Mouse (Mus musculus): ENCODE data around the gene Rcc1. TPM values are rescaled to one million over a fixed set of nuclear protein-coding genes. Genes with fewer than 3 reads are reported as not detected.

Rcc1 gene
- polyA plus RNA-seq, 1 experiment from 2014 or later: 40.0 TPM

GRCm38 (mm10) chr4:132345135-132345842 is 8.1 kb downstream of the Rcc1 start:
- peak; percentile 83 for ATAC-seq (replicated peaks; ENCODE audit: low FRiP score, low read depth)
- H3K27ac ChIP-seq: peak overlapping the region; percentile 70
- TF ChIP-seq CTCF (IDR thresholded peaks at IDR 0.05; ENCODE audit: low read depth): peak; percentile 96
- peak overlapping the region; percentile 76 for H3K4me3 ChIP-seq (replicated peaks; ENCODE audit: low read depth, low read length)
- H3K9ac ChIP-seq (ENCODE audit: low read depth, low read length): peak overlapping the region; percentile 83
- peak overlapping the region; percentile 85 for H3K4me2 ChIP-seq (ENCODE audit: low read length)
- peaks cover 4% of the 10 kb centered on the region; the same call in 1 of the 2 replicates for H3K4me1 ChIP-seq (replicated peaks; ENCODE audit: insufficient read depth, low read length)
- no peaks in the 10 kb centered on the region; the same call in 1 of the 2 replicates for H3K36me3 ChIP-seq (ENCODE audit: insufficient read depth, low read length)
- WGBS: under 1% methylated on average over 83 of the region's 83 CpGs
- H3K27me3 ChIP-seq (ENCODE audit: insufficient read depth, low read length): no peaks in the 10 kb centered on the region
- H3K9me3 ChIP-seq (replicated peaks; ENCODE audit: low read length): no peaks in the 10 kb centered on the region
- DNase-seq (ENCODE audit: low spot score): peak; percentile 95

DNA sequence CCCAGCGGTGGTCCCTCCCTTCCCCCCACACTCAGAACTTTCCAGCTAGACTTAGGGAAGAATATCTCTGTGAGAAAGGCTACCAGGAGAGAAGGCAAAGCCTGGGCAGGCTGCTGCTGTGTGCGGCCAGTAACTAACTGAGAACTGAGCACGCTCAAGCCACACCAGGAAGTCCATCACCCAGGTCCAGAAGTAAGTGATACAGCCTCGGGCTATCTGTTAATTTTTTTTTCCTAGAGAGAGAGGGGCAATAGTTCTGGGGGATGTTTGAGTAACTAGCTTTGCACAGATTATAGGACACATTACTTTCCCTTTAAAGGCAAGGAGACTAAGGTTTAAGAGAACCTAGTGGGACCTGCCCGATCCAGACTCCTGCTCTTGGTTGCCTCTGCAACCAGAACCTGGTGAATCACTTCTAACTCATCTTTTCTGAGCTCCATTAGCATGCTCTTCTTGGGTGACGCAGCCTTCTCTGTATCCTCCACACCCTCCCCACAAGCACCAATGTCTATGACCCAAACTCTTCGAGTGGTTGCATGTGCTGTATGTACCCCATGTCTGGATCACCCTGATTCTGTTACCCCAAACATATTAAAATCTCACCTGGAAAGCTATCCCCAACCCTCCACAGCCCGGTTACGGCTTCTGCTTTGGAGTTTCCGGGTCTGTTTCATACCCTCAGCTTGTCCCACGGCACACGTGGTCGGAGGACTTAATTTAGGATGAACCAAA is 8.8 kb downstream of the Rcc1 start:
- Histone ChIP-seq H3K4me1 (replicated peaks; ENCODE audit: insufficient read depth, low read length) (peaks cover 4% of the 10 kb centered on the region; the same call in 1 of the 2 replicates), H3K36me3 (ENCODE audit: insufficient read depth, low read length) (0 out of 2 replicates have a peak, but pooled peaks cover 1% of the 10 kb centered on the region), H3K9ac (ENCODE audit: low read depth, low read length) (peak overlapping the region; percentile 83), H3K27ac (no peak overlapping the region), H3K27me3 (ENCODE audit: insufficient read depth, low read length) (no peaks in the 10 kb centered on the region), H3K9me3 (replicated peaks; ENCODE audit: low read length) (no peaks in the 10 kb centered on the region), H3K4me3 (replicated peaks; ENCODE audit: low read depth, low read length) (peak overlapping the region; percentile 76), H3K4me2 (ENCODE audit: low read length) (peak overlapping the region; percentile 85)
- peak; percentile 26; the same call in 1 of the 2 replicates for ATAC-seq (replicated peaks; ENCODE audit: low FRiP score, low read depth)
- no peak for TF ChIP-seq CTCF (IDR thresholded peaks at IDR 0.05; ENCODE audit: low read depth)
- 4% methylated on average over 13 of the region's 13 CpGs for WGBS
- no peak for DNase-seq (ENCODE audit: low spot score)

GRCm38 (mm10) chr4:132341451-132341850 is 12.0 kb downstream of the Rcc1 start:
- Histone ChIP-seq H3K9ac (ENCODE audit: low read depth, low read length) (no peak overlapping the region), H3K4me1 (replicated peaks; ENCODE audit: insufficient read depth, low read length) (peaks cover 4% of the 10 kb centered on the region; the same call in 1 of the 2 replicates), H3K27me3 (ENCODE audit: insufficient read depth, low read length) (no peaks in the 10 kb centered on the region), H3K4me2 (ENCODE audit: low read length) (no peak overlapping the region), H3K9me3 (replicated peaks; ENCODE audit: low read length) (no peaks in the 10 kb centered on the region), H3K27ac (no peak overlapping the region), H3K36me3 (ENCODE audit: insufficient read depth, low read length) (peaks cover 13% of the 10 kb centered on the region; the same call in 1 of the 2 replicates), H3K4me3 (replicated peaks; ENCODE audit: low read depth, low read length) (no peak overlapping the region)
- ATAC-seq (replicated peaks; ENCODE audit: low FRiP score, low read depth) (no peak), DNase-seq (ENCODE audit: low spot score) (no peak)
- 69% methylated on average over 3 of the region's 3 CpGs for WGBS
- no peak for TF ChIP-seq CTCF (IDR thresholded peaks at IDR 0.05; ENCODE audit: low read depth)

DNA sequence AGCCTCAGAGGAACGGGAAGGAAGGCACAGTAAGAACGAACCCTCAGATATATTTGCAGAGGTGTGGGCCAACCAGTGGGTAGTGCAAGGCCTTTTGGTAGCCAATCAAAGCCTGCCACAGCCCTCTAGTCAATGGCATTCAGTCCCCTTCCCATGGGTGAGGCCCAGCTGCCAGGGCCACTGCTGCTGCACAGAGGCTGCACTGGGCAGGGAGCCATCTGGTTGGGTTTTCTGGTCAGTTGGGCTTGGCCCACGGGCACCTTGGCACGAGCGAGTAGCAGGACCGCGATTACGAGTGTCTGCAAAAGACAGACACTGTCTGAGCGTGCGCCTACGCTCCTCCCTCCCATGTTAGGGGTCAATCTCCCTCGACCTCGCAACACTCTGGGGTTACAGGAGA is 14.5 kb downstream of the Rcc1 start:
- no peak for TF ChIP-seq CTCF (IDR thresholded peaks at IDR 0.05; ENCODE audit: low read depth)
- H3K27me3 ChIP-seq (ENCODE audit: insufficient read depth, low read length): no peaks in the 10 kb centered on the region
- WGBS: 91% methylated on average over 13 of the region's 13 CpGs
- H3K27ac ChIP-seq: no peak overlapping the region
- H3K36me3 ChIP-seq (ENCODE audit: insufficient read depth, low read length): peaks cover 27% of the 10 kb centered on the region
- no peak for DNase-seq (ENCODE audit: low spot score)
- no peak overlapping the region for H3K4me3 ChIP-seq (replicated peaks; ENCODE audit: low read depth, low read length)
- no peaks in the 10 kb centered on the region; the same call in 1 of the 2 replicates for H3K4me1 ChIP-seq (replicated peaks; ENCODE audit: insufficient read depth, low read length)
- no peak overlapping the region for H3K4me2 ChIP-seq (ENCODE audit: low read length)
- no peaks in the 10 kb centered on the region for H3K9me3 ChIP-seq (replicated peaks; ENCODE audit: low read length)
- ATAC-seq (replicated peaks; ENCODE audit: low FRiP score, low read depth): no peak
- H3K9ac ChIP-seq (ENCODE audit: low read depth, low read length): no peak overlapping the region

DNA sequence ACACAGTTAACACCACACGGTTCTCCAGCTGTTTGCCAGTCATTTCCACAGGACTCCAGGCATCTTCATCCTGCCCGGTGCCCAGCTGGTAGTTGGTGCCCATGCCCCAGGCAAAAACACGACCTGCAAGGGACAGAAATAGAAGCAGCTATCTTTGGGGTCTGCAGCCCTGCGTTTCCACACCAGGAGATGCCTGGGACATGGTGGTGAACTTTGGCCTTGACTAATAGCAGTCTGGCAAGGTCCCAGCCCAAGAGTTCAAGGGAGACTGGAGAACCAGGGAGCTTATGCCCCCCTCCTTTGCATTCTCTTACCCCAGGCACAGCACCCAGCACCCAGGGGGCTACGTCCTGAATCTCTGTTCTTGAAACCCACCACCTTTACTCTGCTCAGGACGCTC is 20.5 kb downstream of the Rcc1 start:
- H3K27me3 ChIP-seq (ENCODE audit: insufficient read depth, low read length): no peaks in the 10 kb centered on the region
- DNase-seq (ENCODE audit: low spot score) (no peak), ATAC-seq (replicated peaks; ENCODE audit: low FRiP score, low read depth) (no peak)
- 84% methylated on average over 6 of the region's 6 CpGs for WGBS
- TF ChIP-seq CTCF (IDR thresholded peaks at IDR 0.05; ENCODE audit: low read depth): no peak
- H3K9me3 ChIP-seq (replicated peaks; ENCODE audit: low read length): no peaks in the 10 kb centered on the region
- H3K4me1 ChIP-seq (replicated peaks; ENCODE audit: insufficient read depth, low read length): peaks cover 8% of the 10 kb centered on the region
- peaks cover 36% of the 10 kb centered on the region for H3K36me3 ChIP-seq (ENCODE audit: insufficient read depth, low read length)
- H3K27ac ChIP-seq: no peak overlapping the region
- H3K4me2 ChIP-seq (ENCODE audit: low read length): no peak overlapping the region
- H3K4me3 ChIP-seq (replicated peaks; ENCODE audit: low read depth, low read length): no peak overlapping the region
- H3K9ac ChIP-seq (ENCODE audit: low read depth, low read length): no peak overlapping the region

DNA sequence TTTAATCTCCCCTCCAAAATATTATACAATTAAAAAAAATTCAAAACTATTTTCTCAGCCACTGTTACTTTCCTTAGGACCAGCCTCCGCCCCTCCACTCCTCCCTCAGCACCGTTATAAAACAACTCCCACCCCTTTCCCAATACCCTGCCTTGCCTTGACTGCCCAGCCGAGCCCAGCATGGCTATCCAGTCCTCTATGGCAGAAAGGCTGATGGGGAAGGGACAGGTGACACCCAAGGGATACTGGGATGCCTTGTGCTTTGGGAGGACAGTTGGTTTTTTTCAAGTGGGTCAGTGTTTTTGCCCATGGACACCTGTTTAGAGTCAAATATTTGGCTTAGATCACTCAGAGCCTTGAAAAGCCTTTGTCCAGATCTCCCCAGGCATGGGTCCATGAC is 21.4 kb downstream of the Rcc1 start:
- Histone ChIP-seq H3K27ac (no peak overlapping the region), H3K4me2 (ENCODE audit: low read length) (no peak overlapping the region), H3K9ac (ENCODE audit: low read depth, low read length) (no peak overlapping the region), H3K4me3 (replicated peaks; ENCODE audit: low read depth, low read length) (no peak overlapping the region), H3K36me3 (ENCODE audit: insufficient read depth, low read length) (peaks cover 31% of the 10 kb centered on the region), H3K4me1 (replicated peaks; ENCODE audit: insufficient read depth, low read length) (peaks cover 8% of the 10 kb centered on the region), H3K9me3 (replicated peaks; ENCODE audit: low read length) (no peaks in the 10 kb centered on the region), H3K27me3 (ENCODE audit: insufficient read depth, low read length) (no peaks in the 10 kb centered on the region)
- DNase-seq (ENCODE audit: low spot score): no peak
- 65% methylated on average over 3 of the region's 3 CpGs for WGBS
- no peak for ATAC-seq (replicated peaks; ENCODE audit: low FRiP score, low read depth)
- no peak for TF ChIP-seq CTCF (IDR thresholded peaks at IDR 0.05; ENCODE audit: low read depth)
